Mouse (Mus musculus) ES-E14 (cell line): ENCODE measurements around the gene Zfp747. TPM values are rescaled to one million over a fixed set of nuclear protein-coding genes. Genes with fewer than 3 reads are reported as not detected.

ENCODE experiments used
- DNase-seq: peaks from one replicate; pipeline ENCODE4 v3.0.0-alpha.2; 2013; ENCODE audit warnings: low read depth, low spot score
- H3K27ac ChIP-seq: 2 replicates; pipeline ENCODE4 v1.5.1; 2012; ENCODE audit warnings: low read depth, mild to moderate bottlenecking, low read length, moderate library complexity, mixed read lengths; ENCODE audit not compliant: poor library complexity, insufficient read depth, severe bottlenecking
- H3K36me3 ChIP-seq: 2 replicates; pipeline ENCODE4 v1.6.1; 2012; ENCODE audit warnings: mild to moderate bottlenecking, low read length, moderate library complexity, mixed read lengths; ENCODE audit not compliant: control insufficient read depth, poor library complexity, insufficient read depth, severe bottlenecking
- H3K4me1 ChIP-seq, 2 experiments: fragments of 150-350 bp in 1 of 2; sonication (generic) in 1 of 2; 2 replicates each; pipeline ENCODE4 v1.6.1; 2012; ENCODE audit warnings: low read length in 2 of 2, mild to moderate bottlenecking in 1 of 2, mixed read lengths in 1 of 2; ENCODE audit not compliant: control insufficient read depth in 2 of 2, insufficient read depth in 2 of 2, poor library complexity in 1 of 2
- H3K4me3 ChIP-seq, 2 experiments: fragments of 150-350 bp in 1 of 2; sonication (generic) in 1 of 2; 2 replicates each; pipeline ENCODE4 v1.5.1; 2012; ENCODE audit warnings: low read length in 2 of 2, low read depth in 1 of 2, mild to moderate bottlenecking in 1 of 2, mixed read lengths in 1 of 2; ENCODE audit not compliant: insufficient read depth in 1 of 2, poor library complexity in 1 of 2, severe bottlenecking in 1 of 2
- H3K9ac ChIP-seq: 2 replicates; pipeline ENCODE4 v1.6.1; 2012; ENCODE audit warnings: low read depth, mild to moderate bottlenecking, low read length, mixed read lengths; ENCODE audit not compliant: poor library complexity, insufficient read depth, severe bottlenecking
- H3K9me3 ChIP-seq: fragments of 150-350 bp; sonication (generic); 2 replicates; pipeline ENCODE4 v1.6.1; 2012; ENCODE audit warnings: low read depth, mild to moderate bottlenecking, low read length; ENCODE audit not compliant: control insufficient read depth, insufficient read depth
- CHD2 ChIP-seq: IDR thresholded peaks from 2 replicates; pipeline ENCODE4 v1.6.1; 2014; ENCODE audit warnings: mild to moderate bottlenecking, low read depth, low read length, inconsistent platforms
- HCFC1 ChIP-seq: IDR thresholded peaks from 2 replicates; pipeline ENCODE4 v1.6.1; 2012; ENCODE audit warnings: low read length, inconsistent platforms, borderline replicate concordance; ENCODE audit not compliant: insufficient read depth
- MAFK ChIP-seq: IDR thresholded peaks from 2 replicates; pipeline ENCODE4 v1.6.1; 2014; ENCODE audit warnings: mild to moderate bottlenecking, low read depth, low read length, inconsistent platforms; ENCODE audit not compliant: insufficient read depth
- ZC3H11A ChIP-seq: IDR thresholded peaks from 2 replicates; pipeline ENCODE4 v1.6.1; 2012; ENCODE audit warnings: low read depth, mild to moderate bottlenecking, inconsistent platforms, low read length, borderline replicate concordance
- ZNF384 ChIP-seq: IDR thresholded peaks from 2 replicates; pipeline ENCODE4 v1.6.1; 2012; ENCODE audit warnings: low read depth, low read length, inconsistent platforms
- in situ Hi-C, 2 experiments: fragments of 600-800 bp; cut with MboI; formaldehyde crosslinking; loops; one replicate each; pipeline ENCODE4 v1.15.1; 2025; ENCODE audit warnings: low sequenced_read_pairs in 2 of 2, inconsistent platforms in 1 of 2; ENCODE audit not compliant: unreplicated experiment in 2 of 2
- total RNA-seq: library from RNA; depleted of rRNA; stranded (reverse); fragments of 300-350 nt; gene quantifications from 2 replicates; pipeline ENCODE4 v1.2.3, GENCODE M21; 2012; rRNA removed

The Zfp747 gene
- total RNA-seq, 1 experiment = 8.7 TPM

DNA sequence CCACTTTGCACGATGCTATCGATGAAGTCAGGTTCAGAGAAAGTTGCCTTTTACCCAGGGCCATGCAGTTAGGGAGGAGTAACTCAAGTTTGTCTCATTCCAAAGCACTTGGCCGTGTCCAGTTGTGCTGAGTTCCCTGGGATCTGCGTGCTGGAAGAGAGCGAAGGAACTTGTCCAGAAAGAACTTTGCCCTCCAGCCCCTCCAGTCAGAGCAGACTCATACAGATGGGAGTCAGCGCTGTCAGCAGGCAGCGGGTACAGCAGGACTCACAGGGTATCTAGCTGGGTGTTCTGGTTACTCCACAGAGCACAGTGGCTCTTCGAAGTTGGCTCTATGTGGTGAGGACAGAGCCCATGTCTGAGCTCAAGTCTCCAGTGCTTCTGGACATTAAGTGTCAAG is 50.3 kb downstream of the Zfp747 start:
- TF ChIP-seq ZC3H11A (no peak), CHD2 (no peak), MAFK (no peak), HCFC1 (no peak), ZNF384 (no peak)
- no peak overlapping the region for H3K9ac ChIP-seq
- H3K27ac ChIP-seq = no peak overlapping the region
- DNase-seq = no peak
- H3K4me1 ChIP-seq = peaks cover 0 to 2% of the 10 kb centered on the region in 2 experiments; a peak in 1 of 4 replicates
- no peaks in the 10 kb centered on the region; the same call in 1 of the 2 replicates for H3K36me3 ChIP-seq
- in situ Hi-C loops = no loop called here
- H3K4me3 ChIP-seq = no peak overlapping the region
- no peaks in the 10 kb centered on the region for H3K9me3 ChIP-seq

DNA sequence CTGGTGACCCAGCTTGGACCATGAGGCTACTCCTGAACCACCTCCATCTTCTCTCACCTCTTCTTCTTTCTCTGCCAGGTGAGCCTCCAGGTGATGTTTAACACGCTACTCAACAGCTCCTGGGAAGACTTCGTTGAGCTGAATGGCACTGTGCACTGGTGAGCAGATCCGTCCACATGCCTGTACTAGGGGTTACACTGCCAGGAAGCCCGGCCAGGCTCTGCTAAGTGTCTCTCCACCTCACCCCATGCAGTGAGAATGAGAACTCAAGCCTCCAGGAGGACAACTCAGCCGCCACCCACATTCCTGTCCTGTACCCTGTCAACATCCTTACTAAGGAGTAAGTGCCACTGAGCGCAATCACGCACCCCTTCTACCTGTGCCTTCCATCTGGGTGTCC is 50.9 kb downstream of the Zfp747 start:
- TF ChIP-seq CHD2 = no peak
- TF ChIP-seq MAFK = no peak
- TF ChIP-seq ZC3H11A = no peak
- TF ChIP-seq HCFC1 = no peak
- no peak for TF ChIP-seq ZNF384

More for the DNA sequence above, 50.9 kb downstream of the Zfp747 start:
- Histone ChIP-seq H3K36me3 (no peaks in the 10 kb centered on the region; the same call in 1 of the 2 replicates), H3K27ac (no peak overlapping the region), H3K9me3 (no peaks in the 10 kb centered on the region), H3K9ac (no peak overlapping the region), H3K4me1 (peaks cover 0 to 2% of the 10 kb centered on the region in 2 experiments; a peak in 1 of 4 replicates), H3K4me3 (no peak overlapping the region)
- in situ Hi-C loops = no loop called here
- no peak for DNase-seq

Other genes starting within 250 kb of the Zfp747 start
- 30.2 and 67.4 TPM in 2 replicates for gene Spn, start 238.2 kb downstream of the Zfp747 start, total RNA-seq
- 113 and 133 TPM in 2 replicates for gene Cd2bp2, start 180.0 kb downstream of the Zfp747 start, total RNA-seq
- 63.3 and 67.0 TPM in 2 replicates for gene Tbc1d10b, start 167.6 kb downstream of the Zfp747 start, total RNA-seq
- gene Mylpf, start 167.2 kb downstream of the Zfp747 start, total RNA-seq = 322 and 498 TPM in 2 replicates
- 55.2 and 64.7 TPM in 2 replicates for gene Zfp553, start 143.0 kb downstream of the Zfp747 start, total RNA-seq
- gene Sept1, start 142.9 kb downstream of the Zfp747 start, total RNA-seq = 85.8 and 128 TPM in 2 replicates
- gene Zfp771, start 131.8 kb downstream of the Zfp747 start, total RNA-seq = 18.7 and 21.6 TPM in 2 replicates
- 391 and 461 TPM in 2 replicates for gene Dctpp1, start 115.3 kb downstream of the Zfp747 start, total RNA-seq
- gene Sephs2, start 102.0 kb downstream of the Zfp747 start, total RNA-seq = 104 and 113 TPM in 2 replicates
- gene Itgal, start 79.8 kb downstream of the Zfp747 start, total RNA-seq = 1.8 and 2.2 TPM in 2 replicates
- 3.5 and 4.4 TPM in 2 replicates for gene Zfp768, start 30.5 kb downstream of the Zfp747 start, total RNA-seq
- 4.1 and 4.2 TPM in 2 replicates for gene 9130019O22Rik, start 11.1 kb upstream of the Zfp747 start, total RNA-seq
- 2.5 and 3.2 TPM in 2 replicates for gene E430018J23Rik, start 17.6 kb upstream of the Zfp747 start, total RNA-seq
- 3.3 and 4.2 TPM in 2 replicates for gene Zfp764, start 30.8 kb upstream of the Zfp747 start, total RNA-seq
- gene Zfp688, start 46.0 kb upstream of the Zfp747 start, total RNA-seq = 12.5 and 17.3 TPM in 2 replicates
- gene Zfp689, start 73.1 kb upstream of the Zfp747 start, total RNA-seq = 2.5 and 3.5 TPM in 2 replicates
- gene Prr14, start 83.6 kb upstream of the Zfp747 start, total RNA-seq = 16.3 and 17.1 TPM in 2 replicates
- gene Fbrs, start 103.1 kb upstream of the Zfp747 start, total RNA-seq = 11.1 and 13.4 TPM in 2 replicates
- gene Srcap, start 135.9 kb upstream of the Zfp747 start, total RNA-seq = 50.7 and 52.0 TPM in 2 replicates
- 22.7 and 22.9 TPM in 2 replicates for gene Gm42715, start 143.5 kb upstream of the Zfp747 start, total RNA-seq
- 5.0 TPM in 1 of 2 replicates, not detected in the other for gene Tmem265, start 185.3 kb upstream of the Zfp747 start, total RNA-seq
- 32.1 and 46.1 TPM in 2 replicates for gene Phkg2, start 197.3 kb upstream of the Zfp747 start, total RNA-seq
- gene Ccdc189, start 212.5 kb upstream of the Zfp747 start, total RNA-seq = 3.8 and 6.0 TPM in 2 replicates
- gene Rnf40, start 212.7 kb upstream of the Zfp747 start, total RNA-seq = 71.0 and 94.9 TPM in 2 replicates
- 2.1 and 2.9 TPM in 2 replicates for gene Zfp629, start 239.7 kb upstream of the Zfp747 start, total RNA-seq